In the genomic region with DNA sequence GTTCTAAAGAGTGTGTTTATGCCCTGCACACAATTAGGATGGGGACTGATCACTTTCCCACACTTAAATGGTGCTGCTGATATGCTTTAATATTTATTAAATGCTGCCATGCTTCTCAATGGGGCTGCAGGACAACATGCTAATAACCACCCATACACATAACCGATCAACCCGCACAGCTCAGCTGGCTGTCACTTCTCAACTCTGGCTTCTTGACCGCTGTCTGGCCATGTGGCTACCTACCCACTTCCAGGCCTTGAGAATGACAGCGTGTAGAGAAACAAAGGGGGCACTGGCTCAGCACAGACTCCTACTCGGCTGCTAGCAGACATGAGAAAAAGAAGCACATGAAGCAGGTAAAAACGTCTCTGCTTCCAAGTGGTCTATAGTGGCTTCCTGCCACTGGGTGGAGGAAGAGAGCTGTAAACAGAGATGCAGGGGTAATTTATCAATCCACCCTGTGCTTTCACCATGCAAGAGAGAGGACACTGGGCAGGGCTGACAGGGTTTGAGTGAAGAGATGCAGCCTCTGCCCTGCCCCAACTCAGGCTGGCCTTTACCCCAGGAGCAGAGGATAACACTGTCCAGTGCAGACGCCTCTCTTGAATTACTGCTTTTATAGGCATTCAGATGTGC, we compare ENCODE assay signal across 8 mouse cellular contexts.
A peak's percentile ranks its signal among the peaks of the same experiment; 100 is the strongest.
DNase-seq lines count a peak whose midpoint lies in the region.

No protein-coding gene starts in this region.

- DNase-seq in A20 (ENCODE audit: low read depth, low spot score): peak; percentile 60
- DNase-seq in NIH3T3 (ENCODE audit: low read depth): peak; percentile 82
- peak; percentile 63 for DNase-seq in embryo, embryonic 9.5 days (ENCODE audit: extremely low spot score)
- DNase-seq in heart, postnatal 4 days: peak; percentile 48
- DNase-seq in kidney, postnatal 4 days: peak; percentile 61 to 65
- peak; percentile 56 for DNase-seq in lung, postnatal 36 days
- DNase-seq in right cerebral cortex, postnatal 25 days: peak; percentile 61
- no peak for DNase-seq in T-cell, adult 2 months (ENCODE audit: low spot score)
